Mouse (Mus musculus): ENCODE results near the gene Ddx39b. TPM values are rescaled to one million over a fixed set of nuclear protein-coding genes. Genes with fewer than 3 reads are reported as not detected.

The Ddx39b gene
- total and polyA plus RNA-seq, 3 experiments: 208 to 411 (median 242) TPM

- in situ Hi-C loops (cut with MboI; ENCODE audit: low pct_ligation_motif_present, low pct_unique_long_range_greater_than_20kb, low sequenced_read_pairs): no loop called here
- H3K4me3 ChIP-seq (replicated peaks in 1 of 3; ENCODE audit: low read depth in 2 of 3, low read length in 2 of 3, poor library complexity in 1 of 3): no peak overlapping the region
- H3K4me2 ChIP-seq (ENCODE audit: insufficient read depth, low read depth, poor library complexity, severe bottlenecking): peak overlapping the region; percentile 87; the same call in 1 of the 2 replicates
- dilution Hi-C loops (cut with MboI; ENCODE audit: extremely low pct_ligation_motif_present, extremely low pct_unique_long_range_greater_than_20kb, low sequenced_read_pairs): no loop called here
- H3K36me3 ChIP-seq (replicated peaks in 1 of 2; ENCODE audit: control insufficient read depth in 1 of 2, insufficient read depth in 1 of 2, low read length in 1 of 2): no peaks in the 10 kb centered on the region
- no peaks in the 10 kb centered on the region; the same call in 1 of the 2 replicates for H3K79me2 ChIP-seq (replicated peaks; ENCODE audit: control insufficient read depth, extremely low read depth, insufficient read depth, poor library complexity, severe bottlenecking)
- no peaks in the 10 kb centered on the region for H3K27me3 ChIP-seq (replicated peaks)
- H3K27ac ChIP-seq (ENCODE audit: insufficient read depth, low read depth): peak overlapping the region; percentile 96
- H3K9ac ChIP-seq (ENCODE audit: insufficient read depth, low read depth): peak overlapping the region; percentile 71; the same call in 1 of the 2 replicates
- TF ChIP-seq UBTF (IDR thresholded peaks at IDR 0.05; ENCODE audit: low read depth, low read length) (peak; percentile 93), IRF4 (IDR thresholded peaks at IDR 0.05; ENCODE audit: low read depth, low read length) (peak; percentile 55; the same call in 1 of the 2 replicates), BHLHE40 (IDR thresholded peaks at IDR 0.05; ENCODE audit: low read depth, low read length) (peak; percentile 46; the same call in 1 of the 2 replicates), CHD2 (IDR thresholded peaks at IDR 0.05; ENCODE audit: low read length) (no peak), EP300 (IDR thresholded peaks at IDR 0.05; ENCODE audit: low read length) (peak; percentile 59), TBP (conservative IDR thresholded peaks at IDR 0.05; ENCODE audit: low read depth, low read length) (peak; percentile 95), MYC (IDR thresholded peaks at IDR 0.05; ENCODE audit: low read depth, low read length) (0 out of 2 replicates have a peak, but pooled peaks have one; percentile 57), ZNF384 (IDR thresholded peaks at IDR 0.05; ENCODE audit: low read depth, low read length) (peak; percentile 82), MEF2A (IDR thresholded peaks at IDR 0.05; ENCODE audit: borderline replicate concordance, low read depth, low read length) (peak; percentile 39; the same call in 1 of the 2 replicates), TCF12 (IDR thresholded peaks at IDR 0.05; ENCODE audit: low read depth, low read length) (peak; percentile 16; the same call in 1 of the 2 replicates), RCOR1 (conservative IDR thresholded peaks at IDR 0.05; ENCODE audit: low read depth, low read length) (no peak), ETS1 (conservative IDR thresholded peaks at IDR 0.05; ENCODE audit: low read depth, low read length) (peak; percentile 36; the same call in 1 of the 2 replicates), GABPA (IDR thresholded peaks at IDR 0.05; ENCODE audit: insufficient replicate concordance, low read depth, low read length) (no peak), NELFE (IDR thresholded peaks at IDR 0.05; ENCODE audit: low read depth, low read length) (no peak)
- no peaks in the 10 kb centered on the region for H3K9me3 ChIP-seq (replicated peaks; ENCODE audit: low read length)
- peaks cover 32 to 47% of the 10 kb centered on the region in 2 experiments for H3K4me1 ChIP-seq (ENCODE audit: control insufficient read depth in 1 of 2, insufficient read depth in 2 of 2)
- no peak for DNase-seq (ENCODE audit: extremely low read depth)
These were observed 48.6 kb upstream of the Ddx39b start for GRCm38 (mm10) chr17:35192924-35193323.

- Histone ChIP-seq H3K9me3 (replicated peaks; ENCODE audit: low read length) (no peaks in the 10 kb centered on the region), H3K4me3 (replicated peaks in 1 of 3; ENCODE audit: low read depth in 2 of 3, low read length in 2 of 3, poor library complexity in 1 of 3) (peak within 1 kb of the TSS; percentile 60 to 80 (median 78)), H3K4me1 (ENCODE audit: control insufficient read depth in 1 of 2, insufficient read depth in 2 of 2) (peaks cover 33 to 50% of the 10 kb centered on the region in 2 experiments), H3K27me3 (replicated peaks) (no peaks in the 10 kb centered on the region), H3K27ac (ENCODE audit: insufficient read depth, low read depth) (peak within 1 kb of the TSS; percentile 96), H3K9ac (ENCODE audit: insufficient read depth, low read depth) (peak within 1 kb of the TSS; percentile 71), H3K4me2 (ENCODE audit: insufficient read depth, low read depth, poor library complexity, severe bottlenecking) (peak within 1 kb of the TSS; percentile 87), H3K36me3 (replicated peaks in 1 of 2; ENCODE audit: control insufficient read depth in 1 of 2, insufficient read depth in 1 of 2, low read length in 1 of 2) (peaks cover 0 to 5% of the 10 kb centered on the region in 2 experiments), H3K79me2 (replicated peaks; ENCODE audit: control insufficient read depth, extremely low read depth, insufficient read depth, poor library complexity, severe bottlenecking) (peaks cover 5% of the 10 kb centered on the region; the same call in 1 of the 2 replicates)
- dilution Hi-C loops (cut with MboI; ENCODE audit: extremely low pct_ligation_motif_present, extremely low pct_unique_long_range_greater_than_20kb, low sequenced_read_pairs): no loop called here
- TF ChIP-seq TCF12 (IDR thresholded peaks at IDR 0.05; ENCODE audit: low read depth, low read length) (peak; percentile 72), BHLHE40 (IDR thresholded peaks at IDR 0.05; ENCODE audit: low read depth, low read length) (peak; percentile 61), PAX5 (IDR thresholded peaks at IDR 0.05; ENCODE audit: low read length) (no peak), CHD1 (IDR thresholded peaks at IDR 0.05; ENCODE audit: low read depth, low read length) (no peak), POLR2AphosphoS2 (IDR thresholded peaks at IDR 0.05; ENCODE audit: low read depth, low read length) (no peak), MEF2A (IDR thresholded peaks at IDR 0.05; ENCODE audit: borderline replicate concordance, low read depth, low read length) (no peak; the same call in 1 of the 2 replicates), USF1 (IDR thresholded peaks at IDR 0.05; ENCODE audit: low read depth, low read length) (no peak), ZMIZ1 (IDR thresholded peaks at IDR 0.05; ENCODE audit: low read depth, low read length) (no peak), ETS1 (conservative IDR thresholded peaks at IDR 0.05; ENCODE audit: low read depth, low read length) (peak; percentile 9; the same call in 1 of the 2 replicates), SMC3 (IDR thresholded peaks at IDR 0.05; ENCODE audit: low read depth, low read length) (peak; percentile 1; the same call in 1 of the 2 replicates), IRF4 (IDR thresholded peaks at IDR 0.05; ENCODE audit: low read depth, low read length) (no peak), EP300 (IDR thresholded peaks at IDR 0.05; ENCODE audit: low read length) (peak; percentile 41; the same call in 1 of the 2 replicates), MAZ (IDR thresholded peaks at IDR 0.05; ENCODE audit: low read depth, low read length) (0 out of 2 replicates have a peak, but pooled peaks have one; percentile 26), CHD2 (IDR thresholded peaks at IDR 0.05; ENCODE audit: low read length) (peak; percentile 33; the same call in 1 of the 2 replicates), CTCF (conservative IDR thresholded peaks at IDR 0.05 in 1 of 2, IDR thresholded peaks at IDR 0.05 in 1 of 2; ENCODE audit: low read depth in 2 of 2, low read length in 2 of 2) (no peak), MXI1 (IDR thresholded peaks at IDR 0.05; ENCODE audit: low read depth, low read length) (no peak), KAT2A (IDR thresholded peaks at IDR 0.05; ENCODE audit: insufficient replicate concordance, low read length) (no peak), UBTF (IDR thresholded peaks at IDR 0.05; ENCODE audit: low read depth, low read length) (no peak), ELF1 (IDR thresholded peaks at IDR 0.05; ENCODE audit: low read depth, low read length) (0 out of 2 replicates have a peak, but pooled peaks have one; percentile 15), SIN3A (IDR thresholded peaks at IDR 0.05; ENCODE audit: low read length) (0 out of 2 replicates have a peak, but pooled peaks have one; percentile 17)
- no peak for DNase-seq (ENCODE audit: extremely low read depth)
- in situ Hi-C loops (cut with MboI; ENCODE audit: low pct_ligation_motif_present, low pct_unique_long_range_greater_than_20kb, low sequenced_read_pairs): no loop called here
These were observed 47.4 kb upstream of the Ddx39b start, which contains the start of gene Ltb for GRCm38 (mm10) chr17:35193881-35194843. Ltb (plus strand) TSS chr17:35194439.

Measured in CH12.LX (cell line).